Mouse (Mus musculus): ENCODE data around the gene Gm37240. TPM values are rescaled to one million over a fixed set of nuclear protein-coding genes. Genes with fewer than 3 reads are reported as not detected.
A peak's percentile ranks its signal among the peaks of the same experiment; 100 is the strongest.

Gene Gm37240
- polyA plus RNA-seq, 1 experiment from 2014 or later, result 0.82 TPM

- H3K9ac ChIP-seq (ENCODE audit: low read length), result peak overlapping the region; percentile 70
- H3K27ac ChIP-seq (ENCODE audit: low read depth, low read length), result no peak overlapping the region
- WGBS, result under 1% methylated on average over 58 of the region's 61 CpGs
- DNase-seq (ENCODE audit: low spot score) (peak; percentile 69), ATAC-seq (ENCODE audit: insufficient read depth, low FRiP score, low TSS enrichment) (peak; percentile 48)
- H3K4me3 ChIP-seq (ENCODE audit: low read depth, low read length), result peak overlapping the region; percentile 66
- H3K4me2 ChIP-seq (ENCODE audit: low read depth), result peak overlapping the region; percentile 90
- H3K27me3 ChIP-seq (ENCODE audit: control insufficient read depth, insufficient read depth, low read length), result peaks cover 23% of the 10 kb centered on the region
- peaks cover 17% of the 10 kb centered on the region for H3K4me1 ChIP-seq (ENCODE audit: control insufficient read depth, insufficient read depth, low read length)
- no peaks in the 10 kb centered on the region for H3K36me3 ChIP-seq (ENCODE audit: control insufficient read depth, insufficient read depth, low read length)
- no peaks in the 10 kb centered on the region for H3K9me3 ChIP-seq (ENCODE audit: control insufficient read depth, low read length)
Observed at GRCm38 (mm10) chr3:84479293-84480005, 1407.9 kb downstream of the Gm37240 start.

- WGBS, result 1% methylated on average over 10 of the region's 12 CpGs
- H3K27me3 ChIP-seq (ENCODE audit: control insufficient read depth, insufficient read depth, low read length), result peaks cover 23% of the 10 kb centered on the region
- peak overlapping the region; percentile 90 for H3K4me2 ChIP-seq (ENCODE audit: low read depth)
- DNase-seq (ENCODE audit: low spot score), result no peak
- H3K27ac ChIP-seq (ENCODE audit: low read depth, low read length), result no peak overlapping the region
- H3K9ac ChIP-seq (ENCODE audit: low read length), result peak overlapping the region; percentile 70
- H3K36me3 ChIP-seq (ENCODE audit: control insufficient read depth, insufficient read depth, low read length), result no peaks in the 10 kb centered on the region
- no peak for ATAC-seq (ENCODE audit: insufficient read depth, low FRiP score, low TSS enrichment)
- H3K9me3 ChIP-seq (ENCODE audit: control insufficient read depth, low read length), result no peaks in the 10 kb centered on the region
- H3K4me3 ChIP-seq (ENCODE audit: low read depth, low read length), result peak overlapping the region; percentile 66
- peaks cover 17% of the 10 kb centered on the region for H3K4me1 ChIP-seq (ENCODE audit: control insufficient read depth, insufficient read depth, low read length)
Observed at GRCm38 (mm10) chr3:84478896-84479292, 1408.4 kb downstream of the Gm37240 start.

DNA sequence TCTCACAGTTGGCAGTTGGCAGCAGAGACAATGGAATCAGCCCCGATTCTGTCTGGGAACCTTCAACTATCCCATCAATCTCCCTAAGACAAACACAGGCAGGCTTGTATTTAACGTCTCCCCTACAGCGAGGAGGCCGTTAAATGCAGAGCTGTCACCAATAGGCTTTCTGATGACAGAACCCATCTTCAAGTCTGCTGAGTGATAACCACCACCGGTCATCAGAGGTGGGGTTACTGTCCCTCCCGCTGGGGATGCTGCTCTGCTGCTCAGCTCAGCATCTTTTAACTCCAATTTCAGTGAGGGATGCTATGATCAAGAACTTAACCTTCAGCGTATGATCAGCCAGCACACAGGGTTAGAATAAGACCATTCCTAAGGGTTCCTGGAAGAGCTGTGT lies 1409.1 kb downstream of the Gm37240 start:
- Histone ChIP-seq H3K27ac (ENCODE audit: low read depth, low read length) (no peak overlapping the region), H3K4me2 (ENCODE audit: low read depth) (peak overlapping the region; percentile 90), H3K4me1 (ENCODE audit: control insufficient read depth, insufficient read depth, low read length) (peaks cover 17% of the 10 kb centered on the region), H3K9ac (ENCODE audit: low read length) (no peak overlapping the region), H3K36me3 (ENCODE audit: control insufficient read depth, insufficient read depth, low read length) (no peaks in the 10 kb centered on the region), H3K4me3 (ENCODE audit: low read depth, low read length) (no peak overlapping the region; the same call in 1 of the 2 replicates), H3K9me3 (ENCODE audit: control insufficient read depth, low read length) (no peaks in the 10 kb centered on the region), H3K27me3 (ENCODE audit: control insufficient read depth, insufficient read depth, low read length) (peaks cover 23% of the 10 kb centered on the region)
- ATAC-seq (ENCODE audit: insufficient read depth, low FRiP score, low TSS enrichment), result no peak
- DNase-seq (ENCODE audit: low spot score), result peak; percentile 24
- under 1% methylated on average over 7 of the region's 7 CpGs for WGBS

DNA sequence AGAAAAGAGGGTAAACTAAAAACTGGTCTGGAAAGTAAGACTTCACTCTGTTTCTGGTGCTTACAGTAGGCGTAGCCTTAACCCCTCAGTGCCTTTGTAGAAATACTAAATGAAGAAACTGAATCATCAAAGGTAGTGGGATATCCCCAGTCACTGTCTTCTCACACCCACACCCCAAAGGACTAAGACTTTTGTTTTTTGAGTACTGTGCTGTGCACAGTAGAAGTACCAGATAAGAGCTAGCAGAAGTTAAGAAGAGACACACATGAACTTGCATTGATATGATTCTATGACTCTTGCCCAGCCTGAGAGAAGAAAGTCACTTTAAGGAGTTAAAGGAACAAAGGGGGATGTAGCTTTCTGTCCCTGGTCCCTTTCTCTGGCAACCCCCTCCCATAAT lies 1409.8 kb downstream of the Gm37240 start:
- Histone ChIP-seq H3K4me1 (ENCODE audit: control insufficient read depth, insufficient read depth, low read length) (peaks cover 17% of the 10 kb centered on the region), H3K4me3 (ENCODE audit: low read depth, low read length) (no peak overlapping the region), H3K36me3 (ENCODE audit: control insufficient read depth, insufficient read depth, low read length) (no peaks in the 10 kb centered on the region), H3K9me3 (ENCODE audit: control insufficient read depth, low read length) (no peaks in the 10 kb centered on the region), H3K27me3 (ENCODE audit: control insufficient read depth, insufficient read depth, low read length) (peaks cover 23% of the 10 kb centered on the region), H3K9ac (ENCODE audit: low read length) (no peak overlapping the region), H3K4me2 (ENCODE audit: low read depth) (no peak overlapping the region), H3K27ac (ENCODE audit: low read depth, low read length) (no peak overlapping the region)
- no peak for ATAC-seq (ENCODE audit: insufficient read depth, low FRiP score, low TSS enrichment)
- no peak for DNase-seq (ENCODE audit: low spot score)
- 84% methylated on average over 1 of the region's 1 CpGs for WGBS

GRCm38 (mm10) chr3:84474981-84475775 lies 1412.1 kb downstream of the Gm37240 start:
- peaks cover 19% of the 10 kb centered on the region for H3K27me3 ChIP-seq (ENCODE audit: control insufficient read depth, insufficient read depth, low read length)
- peaks cover 17% of the 10 kb centered on the region for H3K4me1 ChIP-seq (ENCODE audit: control insufficient read depth, insufficient read depth, low read length)
- no peak overlapping the region for H3K4me3 ChIP-seq (ENCODE audit: low read depth, low read length)
- no peak overlapping the region for H3K4me2 ChIP-seq (ENCODE audit: low read depth)
- no peak overlapping the region for H3K27ac ChIP-seq (ENCODE audit: low read depth, low read length)
- no peak overlapping the region for H3K9ac ChIP-seq (ENCODE audit: low read length)
- H3K9me3 ChIP-seq (ENCODE audit: control insufficient read depth, low read length), result no peaks in the 10 kb centered on the region
- no peak for DNase-seq (ENCODE audit: low spot score)
- 83% methylated on average over 12 of the region's 12 CpGs for WGBS
- H3K36me3 ChIP-seq (ENCODE audit: control insufficient read depth, insufficient read depth, low read length), result no peaks in the 10 kb centered on the region
- ATAC-seq (ENCODE audit: insufficient read depth, low FRiP score, low TSS enrichment), result no peak

- Histone ChIP-seq H3K4me1 (ENCODE audit: control insufficient read depth, insufficient read depth, low read length) (peaks cover 14% of the 10 kb centered on the region), H3K27me3 (ENCODE audit: control insufficient read depth, insufficient read depth, low read length) (peaks cover 12% of the 10 kb centered on the region), H3K9me3 (ENCODE audit: control insufficient read depth, low read length) (no peaks in the 10 kb centered on the region), H3K4me2 (ENCODE audit: low read depth) (no peak overlapping the region), H3K9ac (ENCODE audit: low read length) (no peak overlapping the region), H3K27ac (ENCODE audit: low read depth, low read length) (no peak overlapping the region), H3K36me3 (ENCODE audit: control insufficient read depth, insufficient read depth, low read length) (no peaks in the 10 kb centered on the region), H3K4me3 (ENCODE audit: low read depth, low read length) (no peak overlapping the region)
- no peak for ATAC-seq (ENCODE audit: insufficient read depth, low FRiP score, low TSS enrichment)
- WGBS, result 86% methylated on average over 6 of the region's 6 CpGs
- DNase-seq (ENCODE audit: low spot score), result no peak
Observed at GRCm38 (mm10) chr3:84474398-84474797, 1412.9 kb downstream of the Gm37240 start.

- Histone ChIP-seq H3K4me1 (ENCODE audit: control insufficient read depth, insufficient read depth, low read length) (no peaks in the 10 kb centered on the region; the same call in 1 of the 2 replicates), H3K36me3 (ENCODE audit: control insufficient read depth, insufficient read depth, low read length) (no peaks in the 10 kb centered on the region), H3K27ac (ENCODE audit: low read depth, low read length) (no peak overlapping the region), H3K9ac (ENCODE audit: low read length) (no peak overlapping the region), H3K4me2 (ENCODE audit: low read depth) (no peak overlapping the region), H3K27me3 (ENCODE audit: control insufficient read depth, insufficient read depth, low read length) (no peaks in the 10 kb centered on the region; the same call in 1 of the 2 replicates), H3K4me3 (ENCODE audit: low read depth, low read length) (no peak overlapping the region), H3K9me3 (ENCODE audit: control insufficient read depth, low read length) (no peaks in the 10 kb centered on the region)
- WGBS, result 68% methylated on average over 5 of the region's 5 CpGs
- ATAC-seq (ENCODE audit: insufficient read depth, low FRiP score, low TSS enrichment) (no peak), DNase-seq (ENCODE audit: low spot score) (no peak)
Observed at GRCm38 (mm10) chr3:84472955-84473354, 1414.4 kb downstream of the Gm37240 start.

- DNase-seq (ENCODE audit: low spot score) (no peak), ATAC-seq (ENCODE audit: insufficient read depth, low FRiP score, low TSS enrichment) (no peak)
- no peaks in the 10 kb centered on the region for H3K36me3 ChIP-seq (ENCODE audit: control insufficient read depth, insufficient read depth, low read length)
- H3K27ac ChIP-seq (ENCODE audit: low read depth, low read length), result no peak overlapping the region
- no peak overlapping the region for H3K9ac ChIP-seq (ENCODE audit: low read length)
- no peaks in the 10 kb centered on the region; the same call in 1 of the 2 replicates for H3K4me1 ChIP-seq (ENCODE audit: control insufficient read depth, insufficient read depth, low read length)
- H3K4me2 ChIP-seq (ENCODE audit: low read depth), result no peak overlapping the region
- H3K9me3 ChIP-seq (ENCODE audit: control insufficient read depth, low read length), result no peaks in the 10 kb centered on the region
- H3K4me3 ChIP-seq (ENCODE audit: low read depth, low read length), result no peak overlapping the region
- H3K27me3 ChIP-seq (ENCODE audit: control insufficient read depth, insufficient read depth, low read length), result no peaks in the 10 kb centered on the region; the same call in 1 of the 2 replicates
- WGBS, result 68% methylated on average over 3 of the region's 3 CpGs
Observed at GRCm38 (mm10) chr3:84472527-84472926, 1414.8 kb downstream of the Gm37240 start.

Data from neural tube, embryonic 11.5 days (tissue).